Mouse (Mus musculus): ENCODE measurements at regions not wholly inside any gene's neighbourhood (a gene's known extent, or its start where the extent isn't known, plus 50 kb on each side); places are given as distances from the start of the nearest gene placed in this dataset.

- DNase-seq: peak; percentile 63
These were observed 271.7 kb downstream of the Slc30a10 start for GRCm38 (mm10) chr1:185726324-185726723.

- no peak for DNase-seq
These were observed 272.2 kb downstream of the Slc30a10 start for GRCm38 (mm10) chr1:185726811-185727210.

- no peak for DNase-seq
These were observed 273.1 kb downstream of the Slc30a10 start for GRCm38 (mm10) chr1:185727749-185728148.

GRCm38 (mm10) chr1:185728406-185728805 is 273.8 kb downstream of the Slc30a10 start:
- DNase-seq: no peak

GRCm38 (mm10) chr1:185731062-185731461 is 276.4 kb downstream of the Slc30a10 start:
- DNase-seq: no peak

GRCm38 (mm10) chr1:185736773-185737172 is 282.1 kb downstream of the Slc30a10 start:
- no peak for DNase-seq

GRCm38 (mm10) chr1:185741034-185741890 is 286.6 kb downstream of the Slc30a10 start:
- peak; percentile 8 for DNase-seq

GRCm38 (mm10) chr1:185749251-185749650 is 294.6 kb downstream of the Slc30a10 start:
- no peak for DNase-seq

GRCm38 (mm10) chr1:185754486-185755290 is 300.0 kb downstream of the Slc30a10 start:
- DNase-seq: no peak

GRCm38 (mm10) chr1:185757376-185757775 is 302.7 kb downstream of the Slc30a10 start:
- no peak for DNase-seq

GRCm38 (mm10) chr1:185774202-185774601 is 319.6 kb downstream of the Slc30a10 start:
- DNase-seq: no peak

- no peak for DNase-seq
These were observed 325.0 kb downstream of the Slc30a10 start for GRCm38 (mm10) chr1:185779604-185780003.

GRCm38 (mm10) chr1:185802156-185802555 is 315.0 kb downstream of the Lyplal1 start:
- no peak for DNase-seq

GRCm38 (mm10) chr1:185814901-185815300 is 302.2 kb downstream of the Lyplal1 start:
- no peak for DNase-seq

GRCm38 (mm10) chr1:185819044-185819443 is 298.1 kb downstream of the Lyplal1 start:
- DNase-seq: no peak

- DNase-seq: no peak
These were observed 294.9 kb downstream of the Lyplal1 start for GRCm38 (mm10) chr1:185822241-185822640.

GRCm38 (mm10) chr1:185823226-185823625 is 293.9 kb downstream of the Lyplal1 start:
- DNase-seq: no peak

GRCm38 (mm10) chr1:185823956-185824355 is 293.2 kb downstream of the Lyplal1 start:
- no peak for DNase-seq

- DNase-seq: no peak
These were observed 289.1 kb downstream of the Lyplal1 start for GRCm38 (mm10) chr1:185827986-185828385.

- no peak for DNase-seq
These were observed 288.6 kb downstream of the Lyplal1 start for GRCm38 (mm10) chr1:185828486-185828885.

GRCm38 (mm10) chr1:185832059-185832458 is 285.1 kb downstream of the Lyplal1 start:
- no peak for DNase-seq

- DNase-seq: no peak
These were observed 282.9 kb downstream of the Lyplal1 start for GRCm38 (mm10) chr1:185834171-185834570.

GRCm38 (mm10) chr1:185836632-185837281 is 280.4 kb downstream of the Lyplal1 start:
- DNase-seq: peak; percentile 7

All from right cerebral cortex, adult 18-20 months (tissue).